Mouse (Mus musculus): ENCODE data around the gene St13. TPM values are rescaled to one million over a fixed set of nuclear protein-coding genes. Genes with fewer than 3 reads are reported as not detected.
"Not testable (repeated sequence)": the region's sequence is repeated elsewhere in the genome, so short reads cannot be mapped to it uniquely, and the experiment has no call there.

Gene St13
- polyA plus RNA-seq, 1 experiment from 2014 or later, result 156 TPM

DNA sequence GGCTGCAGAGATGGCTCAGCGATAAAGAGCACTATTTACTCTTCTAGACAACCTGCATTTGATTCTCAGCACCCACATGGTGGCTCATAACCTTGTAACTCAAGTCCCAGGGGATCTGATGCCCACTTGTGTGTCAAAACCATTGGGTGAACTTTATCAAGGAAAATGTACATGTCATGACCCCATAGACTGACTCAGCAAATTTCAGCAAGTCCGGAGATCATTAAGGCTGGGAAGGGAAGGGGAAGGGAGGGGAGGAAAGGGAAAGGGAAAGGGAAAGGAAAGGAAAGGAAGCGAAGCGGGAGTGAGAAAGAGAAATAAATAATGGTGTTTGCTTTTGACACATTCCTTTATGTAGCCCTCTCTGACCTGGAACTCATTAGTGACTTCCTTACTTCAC lies 18.2 kb upstream of the St13 start:
- Histone ChIP-seq H3K4me3 (ENCODE audit: low read length) (no peak overlapping the region), H3K27me3 (replicated peaks; ENCODE audit: control insufficient read depth, insufficient read depth, low read length) (no peaks in the 10 kb centered on the region), H3K36me3 (ENCODE audit: control insufficient read depth, insufficient read depth, low read length) (no peaks in the 10 kb centered on the region), H3K4me1 (ENCODE audit: control insufficient read depth, insufficient read depth, low read length) (0 out of 2 replicates have a peak, but pooled peaks cover 2% of the 10 kb centered on the region), H3K27ac (ENCODE audit: low read length) (no peak overlapping the region), H3K9me3 (ENCODE audit: control insufficient read depth, low read length) (no peaks in the 10 kb centered on the region), H3K4me2 (ENCODE audit: low read depth, low read length) (no peak overlapping the region), H3K9ac (ENCODE audit: low read depth, low read length) (no peak overlapping the region)
- ATAC-seq, result no peak
- WGBS, result 86% methylated on average over 4 of the region's 4 CpGs

DNA sequence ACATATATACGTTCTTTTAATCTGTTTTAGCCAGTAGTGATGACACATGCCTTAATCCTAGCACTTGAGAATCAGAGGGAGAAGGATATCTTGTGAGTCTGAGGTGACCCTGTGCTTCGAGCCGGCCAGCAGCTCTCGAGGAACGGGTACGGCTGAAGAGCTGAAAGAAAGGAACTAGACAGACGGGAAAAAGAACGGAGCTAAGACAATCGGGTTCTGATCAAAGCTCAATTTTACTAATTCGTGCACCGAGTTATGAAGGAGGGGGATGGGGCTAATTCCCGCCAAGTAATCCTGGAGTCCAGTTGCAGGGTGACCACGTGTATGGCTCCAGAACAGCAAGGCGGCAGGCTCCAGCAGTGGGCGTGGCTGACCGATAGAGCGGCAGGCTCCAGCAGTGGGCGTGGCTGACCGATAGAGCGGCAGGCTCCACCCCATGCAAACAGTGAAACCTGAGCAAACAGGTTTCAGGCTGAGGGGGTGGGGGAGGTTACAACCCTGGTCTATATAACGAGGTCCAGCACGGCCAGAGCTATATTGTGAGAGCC lies 17.0 kb upstream of the St13 start:
- Histone ChIP-seq H3K9ac (ENCODE audit: low read depth, low read length) (0 out of 2 replicates have a peak overlapping the region, but pooled peaks have one; percentile 12), H3K4me2 (ENCODE audit: low read depth, low read length) (peak overlapping the region; percentile 51), H3K4me3 (ENCODE audit: low read length) (peak overlapping the region; percentile 27)
- H3K9me3 ChIP-seq (ENCODE audit: control insufficient read depth, low read length); H3K36me3 ChIP-seq (ENCODE audit: control insufficient read depth, insufficient read depth, low read length); H3K27me3 ChIP-seq (replicated peaks; ENCODE audit: control insufficient read depth, insufficient read depth, low read length); H3K27ac ChIP-seq (ENCODE audit: low read length); H3K4me1 ChIP-seq (ENCODE audit: control insufficient read depth, insufficient read depth, low read length): not testable (repeated sequence)
- ATAC-seq, result peak; percentile 94
- 5% methylated on average over 22 of the region's 22 CpGs for whole genome bisulfite sequencing

DNA sequence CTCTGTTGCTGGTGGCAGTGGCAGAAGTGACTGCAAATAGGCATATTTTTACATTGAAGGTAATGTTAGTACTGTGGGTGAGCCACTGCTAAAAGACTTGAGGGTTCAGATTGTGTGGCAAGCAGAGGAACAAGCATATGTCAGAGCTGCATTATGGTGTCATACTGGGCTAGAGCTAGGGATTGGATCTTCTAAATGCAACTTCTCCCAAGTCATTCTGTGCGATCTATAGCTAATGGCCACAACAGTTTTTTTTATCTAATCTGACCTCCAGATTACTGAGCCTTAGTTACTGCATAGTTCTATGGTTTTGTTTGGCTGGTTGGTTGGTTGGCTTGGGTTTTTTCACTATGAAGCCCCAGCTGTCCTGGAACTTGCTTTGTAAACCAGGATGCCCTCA lies 8.3 kb upstream of the St13 start, which contains the start of gene Dnajb7:
Dnajb7 (minus strand) TSS at position 101 of the 400 bp plus-strand sequence.
- Histone ChIP-seq H3K9ac (ENCODE audit: low read depth, low read length) (no peak within 1 kb of the TSS), H3K27ac (ENCODE audit: low read length) (no peak within 1 kb of the TSS), H3K27me3 (replicated peaks; ENCODE audit: control insufficient read depth, insufficient read depth, low read length) (no peaks in the 10 kb centered on the region), H3K36me3 (ENCODE audit: control insufficient read depth, insufficient read depth, low read length) (peaks cover 2% of the 10 kb centered on the region; the same call in 1 of the 2 replicates), H3K9me3 (ENCODE audit: control insufficient read depth, low read length) (no peaks in the 10 kb centered on the region), H3K4me1 (ENCODE audit: control insufficient read depth, insufficient read depth, low read length) (no peaks in the 10 kb centered on the region), H3K4me3 (ENCODE audit: low read length) (no peak within 1 kb of the TSS), H3K4me2 (ENCODE audit: low read depth, low read length) (no peak within 1 kb of the TSS)
- ATAC-seq, result no peak
- 95% methylated on average over 1 of the region's 1 CpGs for WGBS

DNA sequence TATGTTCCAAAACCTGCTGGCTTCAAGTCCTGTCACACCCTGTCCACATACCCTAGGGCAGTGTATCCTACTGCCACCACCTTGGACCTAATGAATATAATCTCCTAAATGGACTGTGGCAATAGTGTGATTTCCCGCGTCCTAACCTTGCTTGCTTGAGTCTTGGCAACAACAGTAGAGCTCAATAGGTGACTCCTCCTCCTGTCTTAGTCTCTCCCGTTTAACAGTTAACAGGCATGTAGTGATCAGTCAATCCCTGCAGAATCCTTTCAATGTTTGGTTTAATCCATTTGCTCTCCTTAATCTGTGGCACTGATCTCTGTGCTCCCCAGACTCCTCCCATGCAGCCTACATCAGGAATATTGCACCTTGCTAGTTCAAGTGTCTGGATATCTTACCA lies 5.1 kb upstream of the St13 start:
- no peaks in the 10 kb centered on the region for H3K27me3 ChIP-seq (replicated peaks; ENCODE audit: control insufficient read depth, insufficient read depth, low read length)
- H3K4me3 ChIP-seq (ENCODE audit: low read length), result no peak overlapping the region

DNA sequence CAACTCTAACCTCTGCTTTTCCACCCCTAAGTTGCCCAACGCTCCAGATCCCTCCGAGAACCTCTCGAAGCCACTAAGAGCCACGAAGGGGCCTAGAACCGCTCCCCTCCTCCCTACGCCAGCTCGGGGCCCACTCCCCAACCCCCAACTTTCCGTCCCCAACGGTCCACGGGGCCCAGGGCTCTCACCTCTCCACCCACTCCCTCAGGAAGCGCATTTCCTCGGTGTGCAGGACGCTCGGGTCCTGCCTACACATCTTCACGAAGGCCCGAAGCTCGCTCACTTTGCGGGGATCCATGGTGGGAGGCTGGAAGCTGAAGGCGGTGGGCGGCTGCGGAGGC lies 610 bp downstream of the St13 start:
- Histone ChIP-seq H3K36me3 (ENCODE audit: control insufficient read depth, insufficient read depth, low read length) (no peaks in the 10 kb centered on the region), H3K27ac (ENCODE audit: low read length) (peak overlapping the region; percentile 86), H3K4me1 (ENCODE audit: control insufficient read depth, insufficient read depth, low read length) (peaks cover 14% of the 10 kb centered on the region), H3K4me3 (ENCODE audit: low read length) (peak overlapping the region; percentile 99), H3K4me2 (ENCODE audit: low read depth, low read length) (peak overlapping the region; percentile 62), H3K9me3 (ENCODE audit: control insufficient read depth, low read length) (no peaks in the 10 kb centered on the region), H3K9ac (ENCODE audit: low read depth, low read length) (peak overlapping the region; percentile 98), H3K27me3 (replicated peaks; ENCODE audit: control insufficient read depth, insufficient read depth, low read length) (no peaks in the 10 kb centered on the region)
- 0% methylated on average over 21 of the region's 21 CpGs for WGBS
- ATAC-seq, result peak; percentile 73; the same call in 1 of the 2 replicates

More for the DNA sequence above, 5.1 kb upstream of the St13 start:
- no peak overlapping the region for H3K9ac ChIP-seq (ENCODE audit: low read depth, low read length)
- 89% methylated on average over 3 of the region's 3 CpGs for WGBS
- H3K9me3 ChIP-seq (ENCODE audit: control insufficient read depth, low read length), result no peaks in the 10 kb centered on the region
- H3K36me3 ChIP-seq (ENCODE audit: control insufficient read depth, insufficient read depth, low read length), result peaks cover 2% of the 10 kb centered on the region; the same call in 1 of the 2 replicates
- no peak overlapping the region for H3K27ac ChIP-seq (ENCODE audit: low read length)
- ATAC-seq, result no peak
- H3K4me2 ChIP-seq (ENCODE audit: low read depth, low read length), result no peak overlapping the region
- H3K4me1 ChIP-seq (ENCODE audit: control insufficient read depth, insufficient read depth, low read length), result peaks cover 2% of the 10 kb centered on the region; the same call in 1 of the 2 replicates

DNA sequence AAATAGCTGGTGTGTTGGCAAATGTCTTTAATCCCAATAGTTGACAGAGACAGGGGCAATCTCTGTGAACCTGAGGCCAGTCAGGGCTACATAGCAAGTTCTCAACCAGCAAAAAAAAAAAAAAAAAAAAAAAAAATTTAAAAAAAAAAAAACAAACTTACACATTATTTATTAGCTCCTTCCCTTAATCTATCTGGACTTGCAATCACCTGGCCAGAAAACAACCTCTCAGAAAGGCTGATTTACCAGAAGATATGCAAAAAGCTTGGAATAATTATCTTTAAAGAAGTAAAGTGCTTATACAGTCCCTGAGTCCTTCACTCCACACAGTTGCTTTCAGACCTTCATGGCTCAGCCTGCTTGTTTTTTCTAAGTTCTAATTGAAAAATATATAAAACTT lies 1.7 kb downstream of the St13 start:
- H3K4me2 ChIP-seq (ENCODE audit: low read depth, low read length), result peak overlapping the region; percentile 62
- no peaks in the 10 kb centered on the region for H3K27me3 ChIP-seq (replicated peaks; ENCODE audit: control insufficient read depth, insufficient read depth, low read length)
- no peak for ATAC-seq
- no peaks in the 10 kb centered on the region for H3K36me3 ChIP-seq (ENCODE audit: control insufficient read depth, insufficient read depth, low read length)
- peaks cover 16% of the 10 kb centered on the region for H3K4me1 ChIP-seq (ENCODE audit: control insufficient read depth, insufficient read depth, low read length)
- no peaks in the 10 kb centered on the region for H3K9me3 ChIP-seq (ENCODE audit: control insufficient read depth, low read length)
- peak overlapping the region; percentile 98 for H3K9ac ChIP-seq (ENCODE audit: low read depth, low read length)
- H3K4me3 ChIP-seq (ENCODE audit: low read length), result peak overlapping the region; percentile 99
- H3K27ac ChIP-seq (ENCODE audit: low read length), result no peak overlapping the region

DNA sequence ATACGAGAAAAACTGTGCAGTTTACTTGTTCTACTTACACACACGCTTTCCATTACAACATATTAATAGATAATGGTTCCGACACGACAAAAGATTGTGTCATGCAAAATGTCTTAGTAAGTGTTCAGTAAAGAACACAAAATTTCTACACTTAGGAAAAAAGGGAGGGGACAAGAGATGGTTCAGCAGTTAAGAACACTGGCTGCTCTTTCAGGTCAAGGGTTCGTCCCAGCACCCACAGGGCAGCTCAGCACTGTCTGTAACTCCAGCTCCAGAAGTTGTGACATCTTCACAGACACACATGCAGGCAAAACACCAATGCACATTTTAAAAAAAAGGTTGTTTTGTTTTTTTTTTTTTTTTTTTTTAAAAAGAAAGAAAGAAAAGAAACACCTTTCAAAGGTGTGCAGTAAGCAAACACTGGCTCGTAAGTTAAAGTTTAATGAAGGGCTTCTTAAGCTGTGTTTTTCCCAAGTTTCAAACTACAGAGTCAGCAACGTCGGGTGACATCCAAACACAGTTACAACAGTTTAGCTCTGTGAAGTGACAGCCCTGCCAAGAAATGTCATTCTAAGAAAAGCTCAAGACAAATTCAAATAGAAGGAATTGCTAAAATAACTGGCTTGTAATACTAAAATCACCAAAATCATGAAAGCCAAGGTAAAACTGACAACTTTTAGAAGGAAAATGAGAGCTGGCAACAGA lies 5.5 kb downstream of the St13 start:
- H3K9ac ChIP-seq (ENCODE audit: low read depth, low read length), result no peak overlapping the region
- no peak overlapping the region for H3K4me3 ChIP-seq (ENCODE audit: low read length)
- H3K4me1 ChIP-seq (ENCODE audit: control insufficient read depth, insufficient read depth, low read length), result peaks cover 13% of the 10 kb centered on the region
- no peaks in the 10 kb centered on the region for H3K27me3 ChIP-seq (replicated peaks; ENCODE audit: control insufficient read depth, insufficient read depth, low read length)
- peaks cover 2% of the 10 kb centered on the region; the same call in 1 of the 2 replicates for H3K36me3 ChIP-seq (ENCODE audit: control insufficient read depth, insufficient read depth, low read length)
- no peaks in the 10 kb centered on the region for H3K9me3 ChIP-seq (ENCODE audit: control insufficient read depth, low read length)
- WGBS, result 75% methylated on average over 8 of the region's 8 CpGs
- H3K27ac ChIP-seq (ENCODE audit: low read length), result no peak overlapping the region
- no peak overlapping the region for H3K4me2 ChIP-seq (ENCODE audit: low read depth, low read length)
- ATAC-seq, result no peak

DNA sequence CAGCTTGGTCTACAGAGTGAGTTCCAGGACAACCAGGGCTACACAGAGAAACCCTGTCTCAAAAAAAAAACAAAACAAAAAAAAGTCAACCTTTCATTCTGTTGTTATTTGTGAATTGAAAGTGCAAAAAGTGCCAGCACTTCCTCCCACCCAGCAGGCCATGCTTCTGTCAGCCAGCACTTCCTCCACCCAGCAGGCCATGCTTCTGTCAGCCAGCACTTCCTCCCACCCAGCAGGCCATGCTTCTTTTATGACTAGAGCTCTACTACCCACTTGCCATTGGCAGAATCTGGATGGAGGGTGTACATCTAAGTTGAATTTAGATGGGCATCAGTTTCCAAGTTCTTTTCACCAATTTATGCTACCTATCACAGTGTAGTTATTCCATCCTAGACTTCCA lies 6.9 kb downstream of the St13 start:
- Histone ChIP-seq H3K9me3 (ENCODE audit: control insufficient read depth, low read length) (no peaks in the 10 kb centered on the region), H3K4me1 (ENCODE audit: control insufficient read depth, insufficient read depth, low read length) (peaks cover 8% of the 10 kb centered on the region), H3K4me3 (ENCODE audit: low read length) (no peak overlapping the region), H3K27ac (ENCODE audit: low read length) (no peak overlapping the region), H3K4me2 (ENCODE audit: low read depth, low read length) (no peak overlapping the region), H3K9ac (ENCODE audit: low read depth, low read length) (no peak overlapping the region), H3K36me3 (ENCODE audit: control insufficient read depth, insufficient read depth, low read length) (peaks cover 3% of the 10 kb centered on the region; the same call in 1 of the 2 replicates), H3K27me3 (replicated peaks; ENCODE audit: control insufficient read depth, insufficient read depth, low read length) (no peaks in the 10 kb centered on the region)
- no peak for ATAC-seq

DNA sequence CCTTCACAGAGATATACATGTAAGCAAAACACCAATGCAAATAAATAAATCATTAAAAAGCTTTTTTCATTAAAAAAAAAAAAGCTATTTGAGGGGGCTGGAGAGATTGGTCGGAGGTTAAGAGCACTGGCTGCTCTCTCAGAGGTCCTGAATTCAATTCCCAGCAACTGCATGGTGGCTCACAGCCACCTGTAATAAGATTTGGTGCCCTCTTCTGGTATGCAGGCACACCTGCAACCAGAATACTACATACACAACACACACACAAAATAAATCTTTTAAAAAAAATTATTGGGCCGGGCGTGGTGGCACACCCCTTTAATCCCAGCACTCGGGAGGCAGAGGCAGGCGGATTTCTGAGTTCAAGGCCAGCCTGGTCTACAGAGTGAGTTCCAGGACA lies 13.6 kb downstream of the St13 start:
- Histone ChIP-seq H3K4me1 (ENCODE audit: control insufficient read depth, insufficient read depth, low read length) (no peaks in the 10 kb centered on the region), H3K9me3 (ENCODE audit: control insufficient read depth, low read length) (no peaks in the 10 kb centered on the region), H3K9ac (ENCODE audit: low read depth, low read length) (no peak overlapping the region), H3K36me3 (ENCODE audit: control insufficient read depth, insufficient read depth, low read length) (peaks cover 7% of the 10 kb centered on the region; the same call in 1 of the 2 replicates), H3K27me3 (replicated peaks; ENCODE audit: control insufficient read depth, insufficient read depth, low read length) (no peaks in the 10 kb centered on the region), H3K4me2 (ENCODE audit: low read depth, low read length) (no peak overlapping the region), H3K4me3 (ENCODE audit: low read length) (no peak overlapping the region), H3K27ac (ENCODE audit: low read length) (no peak overlapping the region)
- no peak for ATAC-seq
- WGBS, result 96% methylated on average over 5 of the region's 5 CpGs
